In the genomic region with DNA sequence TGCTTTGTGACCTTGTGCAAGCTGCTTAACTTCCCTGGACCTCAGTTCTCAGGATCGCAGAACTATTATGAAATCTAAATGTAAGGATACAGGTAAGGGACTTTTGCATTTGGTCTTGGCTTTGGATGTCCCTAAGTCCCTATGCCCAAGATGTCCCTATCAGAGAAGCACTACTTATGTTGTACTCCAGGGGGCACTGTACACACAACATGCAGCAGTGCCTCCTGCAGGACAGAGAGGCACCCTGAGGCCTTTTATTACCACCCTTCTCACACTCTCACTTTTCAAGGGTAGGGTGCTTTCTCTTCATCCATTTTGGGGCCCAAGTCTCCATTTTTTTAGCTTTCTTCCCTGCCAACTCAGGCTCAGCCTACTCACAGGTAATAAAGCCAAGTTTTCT, we compare ENCODE assay signal across 12 mouse cellular contexts. TPM values are rescaled to one million over a fixed set of nuclear protein-coding genes. Genes with fewer than 3 reads are reported as not detected.
A peak's percentile ranks its signal among the peaks of the same experiment; 100 is the strongest.
DNase-seq lines count a peak whose midpoint lies in the region; ATAC-seq and TF ChIP-seq lines count a peak whose summit lies in the region.
"Had no signal": no experiment of that assay in that cellular context is flagged by ENCODE, and none has a peak within 500 bp of the region (broad histone marks: within the 10 kb centered on the region; RNA-seq: fewer than 3 reads in every experiment).

No protein-coding gene starts in this region.

- no peak for ATAC-seq in heart, postnatal 0 days (ENCODE audit: insufficient read depth, low read depth)
- ATAC-seq in megakaryocyte progenitor cell, adult 5-6 weeks (replicated peaks; ENCODE audit: poor library complexity) = peak; percentile 85
- ATAC-seq in inflammation-experienced regulatory T-cells, adult 6 months = no peak
- ATAC-seq: intestine, embryonic 15.5 days had no signal

- no peaks in the 10 kb centered on the region for H3K27me3 ChIP-seq in heart, postnatal 0 days (ENCODE audit: control insufficient read depth, insufficient read depth, low read length)
- H3K27me3 ChIP-seq: intestine, embryonic 15.5 days had no signal

- DNase-seq in heart, postnatal 0 days (ENCODE audit: low spot score) = no peak
- DNase-seq in heart, postnatal 25 days (ENCODE audit: low spot score) = no peak
- DNase-seq in A20 (ENCODE audit: low read depth, low spot score) = peak; percentile 79
- DNase-seq in R1 (ENCODE audit: low read depth, low spot score) = peak; percentile 72
- no peak for DNase-seq in kidney, postnatal 25 days
- no peak for DNase-seq in layer of hippocampus, adult 8-10 months (ENCODE audit: low spot score in 2 of 2)

- H3K9ac ChIP-seq in heart, postnatal 0 days (replicated peaks; ENCODE audit: low read depth, low read length) = no peak overlapping the region
- H3K9ac ChIP-seq: embryonic facial prominence, embryonic 13.5 days; intestine, embryonic 15.5 days had no signal

- TF ChIP-seq EP300 in heart, postnatal 0 days (IDR thresholded peaks at IDR 0.05; ENCODE audit: low read depth) = no peak

- H3K4me3 ChIP-seq in heart, postnatal 0 days (ENCODE audit: low read depth, low read length) = no peak overlapping the region
- H3K4me3 ChIP-seq: embryonic facial prominence, embryonic 13.5 days; intestine, embryonic 15.5 days had no signal

- no peaks in the 10 kb centered on the region for H3K4me1 ChIP-seq in heart, postnatal 0 days (ENCODE audit: control insufficient read depth, insufficient read depth)
- H3K4me1 ChIP-seq: intestine, embryonic 15.5 days had no signal

- no peaks in the 10 kb centered on the region for H3K9me3 ChIP-seq in heart, postnatal 0 days (replicated peaks; ENCODE audit: control insufficient read depth, low read length)
- H3K9me3 ChIP-seq: embryonic facial prominence, embryonic 13.5 days; intestine, embryonic 15.5 days had no signal

- no peak overlapping the region for H3K27ac ChIP-seq in heart, postnatal 0 days (ENCODE audit: low read depth)
- H3K27ac ChIP-seq: embryonic facial prominence, embryonic 13.5 days; intestine, embryonic 15.5 days had no signal

- no peaks in the 10 kb centered on the region for H3K36me3 ChIP-seq in heart, postnatal 0 days (replicated peaks; ENCODE audit: control insufficient read depth, insufficient read depth, low read length)
- H3K36me3 ChIP-seq: embryonic facial prominence, embryonic 13.5 days; intestine, embryonic 15.5 days had no signal

- H3K4me2 ChIP-seq in heart, postnatal 0 days (ENCODE audit: low read depth, low read length) = no peak overlapping the region
- H3K4me2 ChIP-seq: embryonic facial prominence, embryonic 13.5 days; intestine, embryonic 15.5 days had no signal

- WGBS in heart, postnatal 0 days = 95% methylated on average over 1 of the region's 1 CpGs

- intact Hi-C loops in heart, postnatal 25 days (cut with DNase I) = no loop called here

- peak; percentile 58 for TF ChIP-seq CTCF in heart, postnatal 0 days (IDR thresholded peaks at IDR 0.05; ENCODE audit: low read depth)

RNA-seq across cellular contexts. Expression of a gene that starts 15.8 kb away (rescaled TPM):
- not detected in 2 replicates for total RNA-seq in heart, postnatal 0 days (2014; rRNA removed; ENCODE audit: low replicate concordance)
- polyA plus RNA-seq in heart, postnatal 0 days (2015; fragmentation: Nextera tagmentation; extraction: Ambion mirVana) = not detected in 2 replicates
- total RNA-seq in heart, postnatal 25 days (2021) = not detected
- total RNA-seq in megakaryocyte progenitor cell, adult 5-6 weeks (2015) = not detected in 2 replicates
- not detected in 2 replicates for total RNA-seq in megakaryocyte progenitor cell, adult 5-6 weeks (2017)
- polyA plus RNA-seq in inflammation-experienced regulatory T-cells, adult 6 months (2017; shearing (Covaris generic)) = not detected
- total RNA-seq in layer of hippocampus, adult 8-10 months (2022) = not detected
- total RNA-seq: heart, adult 8-10 months had no signal
- polyA plus RNA-seq: embryonic facial prominence, embryonic 13.5 days; intestine, embryonic 15.5 days; limb, embryonic 14.5 days had no signal

RNA-seq across cellular contexts. Expression of a gene that starts 44.0 kb away (rescaled TPM):
- total RNA-seq in heart, postnatal 0 days (2014; rRNA removed; ENCODE audit: low replicate concordance) = 42.8 and 58.1 TPM in 2 replicates
- 31.9 and 32.5 TPM in 2 replicates for polyA plus RNA-seq in heart, postnatal 0 days (2015; fragmentation: Nextera tagmentation; extraction: Ambion mirVana)
- total RNA-seq in heart, postnatal 25 days (2021) = 10 to 100 TPM; 50.8 to 56.0 TPM
- 0.25 and 0.32 TPM in 2 replicates for total RNA-seq in megakaryocyte progenitor cell, adult 5-6 weeks (2015)
- total RNA-seq in megakaryocyte progenitor cell, adult 5-6 weeks (2017) = 0.24 TPM in 1 of 2 replicates, not detected in the other
- polyA plus RNA-seq in inflammation-experienced regulatory T-cells, adult 6 months (2017; shearing (Covaris generic)) = not detected
- under 1 TPM; 0.27 to 0.43 (median 0.40) TPM for total RNA-seq in layer of hippocampus, adult 8-10 months (2022)

Comparison
In these comparisons a context has a peak if more than half of its experiments do, and no peak if none do; other contexts are left out.
1. DNase-seq: peak in A20 (single experiment) and R1 (single experiment); none in heart, postnatal 0 days (single experiment), heart, postnatal 25 days (single experiment), kidney, postnatal 25 days (0 of 2) and layer of hippocampus, adult 8-10 months (0 of 2).
2. RNA of a gene that starts 44.0 kb away (total RNA-seq): 42.8 to 58.1 TPM in heart, postnatal 0 days and 50.8 to 56.0 TPM in heart, postnatal 25 days; 0.27 to 0.43 TPM in layer of hippocampus, adult 8-10 months and 0.24 to 0.32 TPM in megakaryocyte progenitor cell, adult 5-6 weeks; every median in the first group is over 10 times any median in the second.